Mouse (Mus musculus): ENCODE data around the gene Prkn.

- TF ChIP-seq CTCF (IDR thresholded peaks at IDR 0.05; ENCODE audit: low read depth) = no peak
- no peak for TF ChIP-seq EP300 (optimal IDR thresholded peaks at IDR 0.05)
These were observed 545.1 kb downstream of the Prkn start for GRCm38 (mm10) chr17:11385246-11385645.
